Mouse (Mus musculus): ENCODE results near the gene 2310011J03Rik. TPM values are rescaled to one million over a fixed set of nuclear protein-coding genes. Genes with fewer than 3 reads are reported as not detected.

Gene 2310011J03Rik
- polyA plus RNA-seq, 1 experiment from 2014 or later, result 36.6 TPM

DNA sequence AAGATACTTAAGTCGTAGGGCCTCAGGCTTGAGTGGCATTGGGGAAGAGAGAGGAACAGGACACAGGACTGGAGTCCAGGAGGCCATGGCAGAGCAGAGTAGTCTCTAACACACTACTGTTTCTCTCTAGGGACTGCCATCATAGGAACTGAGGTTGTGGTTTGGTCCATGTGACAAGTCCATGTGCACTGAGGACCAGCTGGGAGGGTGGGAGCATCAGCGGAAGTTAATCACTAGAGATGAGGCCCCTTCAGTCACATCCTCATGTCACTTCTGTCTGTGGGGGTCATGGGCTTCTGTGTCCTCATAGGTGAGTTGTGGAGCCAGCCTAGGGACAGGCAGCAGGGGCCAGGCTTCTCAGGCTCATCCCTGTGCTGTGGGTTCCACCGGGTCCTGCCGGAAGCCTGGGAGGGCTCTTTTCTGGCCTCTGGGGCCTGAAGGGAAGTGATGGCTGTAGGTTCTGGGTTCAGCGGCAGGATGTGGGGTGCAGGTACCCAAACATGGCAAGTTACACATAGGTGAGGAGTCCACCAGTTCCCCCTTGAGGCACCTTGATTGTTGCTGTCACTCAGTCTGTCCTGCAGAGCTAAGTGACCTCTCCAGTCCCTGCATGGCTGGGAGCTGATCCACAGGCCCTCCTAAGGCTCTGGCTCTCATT, 49.0 kb downstream of the 2310011J03Rik start:
- H3K27ac ChIP-seq (replicated peaks), result 0 out of 2 replicates have a peak overlapping the region, but pooled peaks have one; percentile 32
- WGBS, result 71% methylated on average over 5 of the region's 5 CpGs
- no peaks in the 10 kb centered on the region for H3K9me3 ChIP-seq
- H3K4me3 ChIP-seq, result no peak overlapping the region
- H3K27me3 ChIP-seq (replicated peaks), result no peaks in the 10 kb centered on the region
- no peak for ATAC-seq (ENCODE audit: extremely low read depth, insufficient number of reproducible peaks, low FRiP score, low TSS enrichment)
- no peak overlapping the region; the same call in 1 of the 2 replicates for H3K4me2 ChIP-seq
- H3K9ac ChIP-seq, result peak overlapping the region; percentile 63; the same call in 1 of the 2 replicates
- H3K36me3 ChIP-seq, result peaks cover 79% of the 10 kb centered on the region
- peaks cover 65% of the 10 kb centered on the region for H3K4me1 ChIP-seq

DNA sequence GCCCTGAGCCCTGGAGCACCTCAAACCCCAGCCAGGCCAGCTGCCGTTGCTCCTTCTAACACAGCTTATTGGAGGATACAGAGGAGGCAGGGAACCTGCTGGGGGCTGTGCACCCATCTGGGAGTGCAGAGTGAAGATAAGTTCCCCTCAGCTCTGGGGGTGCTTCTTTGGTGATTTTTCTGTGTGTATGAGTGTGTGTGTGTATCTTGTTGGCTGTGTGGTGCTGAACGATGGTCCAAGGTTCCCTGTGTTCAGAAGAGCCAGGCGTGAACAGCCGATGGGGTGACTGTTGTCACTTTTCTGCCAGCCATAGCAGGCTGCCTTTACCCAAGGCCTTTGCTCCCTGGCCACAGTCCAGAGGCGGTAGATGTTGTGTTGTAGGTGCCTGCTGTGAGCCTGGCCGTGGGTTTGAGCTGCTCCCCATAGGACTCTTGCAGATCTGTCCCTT, 49.6 kb downstream of the 2310011J03Rik start:
- ATAC-seq (ENCODE audit: extremely low read depth, insufficient number of reproducible peaks, low FRiP score, low TSS enrichment), result no peak
- Histone ChIP-seq H3K9me3 (no peaks in the 10 kb centered on the region), H3K4me2 (peak overlapping the region; percentile 20; the same call in 1 of the 2 replicates), H3K9ac (peak overlapping the region; percentile 63), H3K27me3 (replicated peaks) (no peaks in the 10 kb centered on the region), H3K36me3 (peaks cover 74% of the 10 kb centered on the region), H3K4me1 (peaks cover 70% of the 10 kb centered on the region), H3K4me3 (peak overlapping the region; percentile 4; the same call in 1 of the 2 replicates), H3K27ac (replicated peaks) (peak overlapping the region; percentile 32; the same call in 1 of the 2 replicates)
- 57% methylated on average over 6 of the region's 6 CpGs for WGBS

DNA sequence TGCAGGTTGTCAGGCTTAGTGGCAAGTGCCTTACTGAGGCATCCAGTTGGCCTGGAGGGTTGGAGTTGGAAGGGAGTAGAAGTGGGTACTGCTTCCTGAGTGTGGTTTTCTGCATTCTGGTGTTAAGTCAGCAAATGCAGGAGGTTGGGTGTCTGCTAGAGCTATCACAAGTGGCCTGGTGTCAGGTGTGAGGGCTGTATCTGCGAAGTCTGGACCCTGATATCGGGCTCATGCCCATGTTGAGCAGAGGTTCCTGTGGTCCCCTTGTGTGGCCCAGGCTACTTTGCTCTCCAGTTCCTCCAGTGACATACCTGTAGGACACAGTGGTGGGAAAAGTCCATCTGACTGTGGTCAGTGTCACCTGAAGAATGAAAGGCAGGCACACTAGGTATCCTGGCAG, 50.2 kb downstream of the 2310011J03Rik start:
- Histone ChIP-seq H3K9ac (peak overlapping the region; percentile 63), H3K4me2 (peak overlapping the region; percentile 20; the same call in 1 of the 2 replicates), H3K4me3 (peak overlapping the region; percentile 4; the same call in 1 of the 2 replicates), H3K36me3 (peaks cover 67% of the 10 kb centered on the region), H3K27ac (replicated peaks) (peak overlapping the region; percentile 32; the same call in 1 of the 2 replicates), H3K27me3 (replicated peaks) (no peaks in the 10 kb centered on the region), H3K9me3 (no peaks in the 10 kb centered on the region), H3K4me1 (peaks cover 73% of the 10 kb centered on the region)
- 77% methylated on average over 2 of the region's 2 CpGs for WGBS
- ATAC-seq (ENCODE audit: extremely low read depth, insufficient number of reproducible peaks, low FRiP score, low TSS enrichment), result no peak

Small RNA genes within 50 kb of the gene (microRNA-seq; reads per million reads assigned to microRNA genes)
- gene Mir6911, result 1.4 reads per million

Other genes starting within 250 kb of the 2310011J03Rik start
- 9.1 and 10.1 TPM in 2 replicates for gene Sbno2, start 215.0 kb downstream of the 2310011J03Rik start, polyA plus RNA-seq (2015; fragmentation: Nextera tagmentation; extraction: Ambion mirVana)
- gene Stk11, start 204.7 kb downstream of the 2310011J03Rik start, polyA plus RNA-seq (2015; fragmentation: Nextera tagmentation; extraction: Ambion mirVana), result 12.0 and 13.0 TPM in 2 replicates
- 808 and 893 TPM in 2 replicates for gene Atp5d, start 181.9 kb downstream of the 2310011J03Rik start, polyA plus RNA-seq (2015; fragmentation: Nextera tagmentation; extraction: Ambion mirVana)
- gene Cbarp, start 179.7 kb downstream of the 2310011J03Rik start, polyA plus RNA-seq (2015; fragmentation: Nextera tagmentation; extraction: Ambion mirVana), result 1.6 and 2.5 TPM in 2 replicates
- 15.6 and 15.7 TPM in 2 replicates for gene Midn, start 172.3 kb downstream of the 2310011J03Rik start, polyA plus RNA-seq (2015; fragmentation: Nextera tagmentation; extraction: Ambion mirVana)
- 87.9 and 96.4 TPM in 2 replicates for gene Cirbp, start 154.6 kb downstream of the 2310011J03Rik start, polyA plus RNA-seq (2015; fragmentation: Nextera tagmentation; extraction: Ambion mirVana)
- 10.4 and 13.1 TPM in 2 replicates for gene 1600002K03Rik, start 147.6 kb downstream of the 2310011J03Rik start, polyA plus RNA-seq (2015; fragmentation: Nextera tagmentation; extraction: Ambion mirVana)
- gene Efna2, start 141.1 kb downstream of the 2310011J03Rik start, polyA plus RNA-seq (2015; fragmentation: Nextera tagmentation; extraction: Ambion mirVana), result 8.5 and 10.6 TPM in 2 replicates
- gene Mum1, start 94.1 kb downstream of the 2310011J03Rik start, polyA plus RNA-seq (2015; fragmentation: Nextera tagmentation; extraction: Ambion mirVana), result 41.7 and 43.7 TPM in 2 replicates
- gene Ndufs7, start 71.4 kb downstream of the 2310011J03Rik start, polyA plus RNA-seq (2015; fragmentation: Nextera tagmentation; extraction: Ambion mirVana), result 527 and 606 TPM in 2 replicates
- gene Gamt, start 59.5 kb downstream of the 2310011J03Rik start, polyA plus RNA-seq (2015; fragmentation: Nextera tagmentation; extraction: Ambion mirVana), result 53.3 and 62.1 TPM in 2 replicates
- 36.4 and 37.9 TPM in 2 replicates for gene Dazap1, start 59.1 kb downstream of the 2310011J03Rik start, polyA plus RNA-seq (2015; fragmentation: Nextera tagmentation; extraction: Ambion mirVana)
- gene Rps15, start 28.1 kb downstream of the 2310011J03Rik start, polyA plus RNA-seq (2015; fragmentation: Nextera tagmentation; extraction: Ambion mirVana), result 621 and 687 TPM in 2 replicates
- 0.90 and 0.94 TPM in 2 replicates for gene Apc2, start 24.6 kb downstream of the 2310011J03Rik start, polyA plus RNA-seq (2015; fragmentation: Nextera tagmentation; extraction: Ambion mirVana)
- 1.8 and 2.1 TPM in 2 replicates for gene Pcsk4, start 9.0 kb upstream of the 2310011J03Rik start, polyA plus RNA-seq (2015; fragmentation: Nextera tagmentation; extraction: Ambion mirVana)
- 2.6 and 4.4 TPM in 2 replicates for gene Reep6, start 9.4 kb upstream of the 2310011J03Rik start, polyA plus RNA-seq (2015; fragmentation: Nextera tagmentation; extraction: Ambion mirVana)
- 6.5 and 8.3 TPM in 2 replicates for gene Adamtsl5, start 27.9 kb upstream of the 2310011J03Rik start, polyA plus RNA-seq (2015; fragmentation: Nextera tagmentation; extraction: Ambion mirVana)
- gene Plk5, start 35.9 kb upstream of the 2310011J03Rik start, polyA plus RNA-seq (2015; fragmentation: Nextera tagmentation; extraction: Ambion mirVana), result not detected in 2 replicates
- 3.8 and 4.5 TPM in 2 replicates for gene Mex3d, start 67.1 kb upstream of the 2310011J03Rik start, polyA plus RNA-seq (2015; fragmentation: Nextera tagmentation; extraction: Ambion mirVana)
- 170 and 182 TPM in 2 replicates for gene Mbd3, start 79.0 kb upstream of the 2310011J03Rik start, polyA plus RNA-seq (2015; fragmentation: Nextera tagmentation; extraction: Ambion mirVana)
- gene Uqcr11, start 86.3 kb upstream of the 2310011J03Rik start, polyA plus RNA-seq (2015; fragmentation: Nextera tagmentation; extraction: Ambion mirVana), result 1,246 and 1,505 TPM in 2 replicates
- gene Tcf3, start 113.1 kb upstream of the 2310011J03Rik start, polyA plus RNA-seq (2015; fragmentation: Nextera tagmentation; extraction: Ambion mirVana), result 55.9 and 57.6 TPM in 2 replicates
- not detected in 2 replicates for gene Onecut3, start 174.3 kb upstream of the 2310011J03Rik start, polyA plus RNA-seq (2015; fragmentation: Nextera tagmentation; extraction: Ambion mirVana)
- 0.11 and 0.13 TPM in 2 replicates for gene Atp8b3, start 218.6 kb upstream of the 2310011J03Rik start, polyA plus RNA-seq (2015; fragmentation: Nextera tagmentation; extraction: Ambion mirVana)
- 15.9 and 17.7 TPM in 2 replicates for gene Rexo1, start 241.0 kb upstream of the 2310011J03Rik start, polyA plus RNA-seq (2015; fragmentation: Nextera tagmentation; extraction: Ambion mirVana)

Data from heart, embryonic 13.5 days (tissue).